Mouse (Mus musculus): ENCODE results near the gene Gid8. TPM values are rescaled to one million over a fixed set of nuclear protein-coding genes. Genes with fewer than 3 reads are reported as not detected.

The Gid8 gene
- polyA plus RNA-seq, 1 experiment from 2014 or later = 56.3 TPM

GRCm38 (mm10) chr2:180754976-180755688, 45.2 kb downstream of the Gid8 start:
- Histone ChIP-seq H3K36me3 (ENCODE audit: control insufficient read depth, insufficient read depth, low read length) (no peaks in the 10 kb centered on the region), H3K27me3 (replicated peaks; ENCODE audit: control insufficient read depth, insufficient read depth, low read length) (peaks cover 3% of the 10 kb centered on the region; the same call in 1 of the 2 replicates), H3K4me1 (ENCODE audit: control insufficient read depth, insufficient read depth, low read length) (no peaks in the 10 kb centered on the region), H3K4me2 (ENCODE audit: low read length) (no peak overlapping the region), H3K9me3 (replicated peaks; ENCODE audit: control insufficient read depth, low read length) (no peaks in the 10 kb centered on the region), H3K27ac (ENCODE audit: low read depth, low read length) (no peak overlapping the region), H3K9ac (ENCODE audit: low read length) (no peak overlapping the region), H3K4me3 (ENCODE audit: low read depth, low read length) (no peak overlapping the region)
- DNase-seq (ENCODE audit: low spot score) (peak; percentile 42), ATAC-seq (no peak)
- WGBS = 66% methylated on average over 5 of the region's 5 CpGs

GRCm38 (mm10) chr2:180755896-180756295, 46.0 kb downstream of the Gid8 start:
- no peak for ATAC-seq
- Histone ChIP-seq H3K27me3 (replicated peaks; ENCODE audit: control insufficient read depth, insufficient read depth, low read length) (peaks cover 3% of the 10 kb centered on the region; the same call in 1 of the 2 replicates), H3K4me1 (ENCODE audit: control insufficient read depth, insufficient read depth, low read length) (no peaks in the 10 kb centered on the region), H3K9me3 (replicated peaks; ENCODE audit: control insufficient read depth, low read length) (no peaks in the 10 kb centered on the region), H3K4me2 (ENCODE audit: low read length) (no peak overlapping the region), H3K9ac (ENCODE audit: low read length) (no peak overlapping the region), H3K4me3 (ENCODE audit: low read depth, low read length) (no peak overlapping the region), H3K27ac (ENCODE audit: low read depth, low read length) (no peak overlapping the region), H3K36me3 (ENCODE audit: control insufficient read depth, insufficient read depth, low read length) (no peaks in the 10 kb centered on the region)
- DNase-seq (ENCODE audit: low spot score) = no peak
- 2% methylated on average over 8 of the region's 8 CpGs for WGBS

DNA sequence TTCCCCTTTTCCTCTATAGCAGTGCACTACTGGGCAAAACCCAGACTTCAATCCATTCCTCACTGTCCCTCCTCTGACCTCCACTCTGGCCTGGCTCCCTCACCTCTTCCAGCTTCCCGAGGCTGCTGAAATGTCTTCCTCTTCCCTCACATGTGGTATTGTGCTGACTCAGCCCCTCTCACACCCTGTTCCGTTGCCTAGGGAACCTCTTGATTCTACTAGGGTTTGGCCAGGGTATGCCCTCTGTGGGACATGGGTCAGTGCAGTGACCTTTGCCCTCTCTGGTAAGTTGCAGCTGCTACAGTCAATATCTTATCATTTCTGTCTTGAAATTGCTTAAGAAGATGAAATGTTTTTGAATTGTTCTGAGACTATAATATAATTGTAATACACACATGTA, 46.9 kb downstream of the Gid8 start:
- Histone ChIP-seq H3K4me3 (ENCODE audit: low read depth, low read length) (no peak overlapping the region), H3K4me2 (ENCODE audit: low read length) (no peak overlapping the region), H3K27ac (ENCODE audit: low read depth, low read length) (no peak overlapping the region), H3K9me3 (replicated peaks; ENCODE audit: control insufficient read depth, low read length) (no peaks in the 10 kb centered on the region), H3K27me3 (replicated peaks; ENCODE audit: control insufficient read depth, insufficient read depth, low read length) (peaks cover 3% of the 10 kb centered on the region; the same call in 1 of the 2 replicates), H3K9ac (ENCODE audit: low read length) (no peak overlapping the region), H3K4me1 (ENCODE audit: control insufficient read depth, insufficient read depth, low read length) (no peaks in the 10 kb centered on the region), H3K36me3 (ENCODE audit: control insufficient read depth, insufficient read depth, low read length) (no peaks in the 10 kb centered on the region)
- 49% methylated on average over 2 of the region's 2 CpGs for WGBS
- no peak for DNase-seq (ENCODE audit: low spot score)
- ATAC-seq = no peak

- Histone ChIP-seq H3K4me2 (ENCODE audit: low read length) (no peak overlapping the region), H3K27ac (ENCODE audit: low read depth, low read length) (no peak overlapping the region), H3K4me3 (ENCODE audit: low read depth, low read length) (no peak overlapping the region), H3K9me3 (replicated peaks; ENCODE audit: control insufficient read depth, low read length) (no peaks in the 10 kb centered on the region), H3K36me3 (ENCODE audit: control insufficient read depth, insufficient read depth, low read length) (no peaks in the 10 kb centered on the region), H3K4me1 (ENCODE audit: control insufficient read depth, insufficient read depth, low read length) (no peaks in the 10 kb centered on the region), H3K27me3 (replicated peaks; ENCODE audit: control insufficient read depth, insufficient read depth, low read length) (no peaks in the 10 kb centered on the region; the same call in 1 of the 2 replicates), H3K9ac (ENCODE audit: low read length) (0 out of 2 replicates have a peak overlapping the region, but pooled peaks have one; percentile 5)
- ATAC-seq (peak; percentile 80), DNase-seq (ENCODE audit: low spot score) (peak; percentile 52)
- 37% methylated on average over 15 of the region's 15 CpGs for WGBS
Observed at GRCm38 (mm10) chr2:180758513-180759263, 48.8 kb downstream of the Gid8 start.

DNA sequence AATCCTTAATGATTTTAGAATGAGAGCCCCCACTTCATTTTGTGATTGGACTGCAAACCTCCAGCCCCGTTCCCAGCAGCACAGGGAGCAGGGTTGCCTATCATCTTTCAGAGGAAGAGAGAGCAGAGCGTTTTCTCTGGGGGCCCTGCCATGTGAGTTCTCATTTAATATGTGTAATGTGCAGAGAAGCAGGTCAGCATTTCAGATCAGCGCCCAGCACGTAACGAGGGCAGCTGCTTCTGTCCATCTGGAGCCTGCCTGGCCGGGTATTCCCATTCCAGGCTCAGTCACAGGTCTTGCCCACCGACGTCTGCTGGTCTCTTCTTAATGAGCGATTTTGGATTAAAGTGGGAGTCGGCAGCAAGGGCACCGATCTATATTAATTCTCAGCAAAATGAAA, 55.1 kb downstream of the Gid8 start:
- DNase-seq (ENCODE audit: low spot score) = no peak
- Histone ChIP-seq H3K27me3 (replicated peaks; ENCODE audit: control insufficient read depth, insufficient read depth, low read length) (no peaks in the 10 kb centered on the region), H3K36me3 (ENCODE audit: control insufficient read depth, insufficient read depth, low read length) (no peaks in the 10 kb centered on the region), H3K4me1 (ENCODE audit: control insufficient read depth, insufficient read depth, low read length) (no peaks in the 10 kb centered on the region), H3K9ac (ENCODE audit: low read length) (no peak overlapping the region), H3K4me3 (ENCODE audit: low read depth, low read length) (no peak overlapping the region), H3K9me3 (replicated peaks; ENCODE audit: control insufficient read depth, low read length) (no peaks in the 10 kb centered on the region), H3K27ac (ENCODE audit: low read depth, low read length) (no peak overlapping the region), H3K4me2 (ENCODE audit: low read length) (no peak overlapping the region)
- 60% methylated on average over 11 of the region's 11 CpGs for WGBS
- no peak for ATAC-seq

DNA sequence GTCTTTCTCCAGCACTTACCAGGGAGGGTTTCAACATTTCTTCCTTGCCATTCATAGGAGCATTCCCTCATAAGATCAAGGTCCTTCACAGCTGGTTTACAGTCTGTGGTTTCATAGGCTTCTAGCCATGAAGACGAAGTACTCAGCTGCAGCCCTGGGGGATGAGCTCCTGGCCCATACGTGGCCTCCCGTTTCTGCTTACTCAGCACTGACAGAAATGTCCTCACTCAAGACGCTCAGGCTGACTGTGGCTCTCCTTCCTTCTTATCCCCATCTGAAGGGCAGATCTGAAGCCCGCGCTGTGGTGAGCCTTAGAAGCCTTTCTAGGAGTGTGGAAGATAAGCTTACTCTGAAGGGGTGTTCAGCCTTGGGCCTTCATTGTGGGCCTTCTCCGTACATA, 55.8 kb downstream of the Gid8 start:
- Histone ChIP-seq H3K4me3 (ENCODE audit: low read depth, low read length) (no peak overlapping the region), H3K4me1 (ENCODE audit: control insufficient read depth, insufficient read depth, low read length) (no peaks in the 10 kb centered on the region), H3K9ac (ENCODE audit: low read length) (no peak overlapping the region), H3K36me3 (ENCODE audit: control insufficient read depth, insufficient read depth, low read length) (no peaks in the 10 kb centered on the region), H3K9me3 (replicated peaks; ENCODE audit: control insufficient read depth, low read length) (no peaks in the 10 kb centered on the region), H3K4me2 (ENCODE audit: low read length) (no peak overlapping the region), H3K27me3 (replicated peaks; ENCODE audit: control insufficient read depth, insufficient read depth, low read length) (0 out of 2 replicates have a peak, but pooled peaks cover 3% of the 10 kb centered on the region), H3K27ac (ENCODE audit: low read depth, low read length) (no peak overlapping the region)
- DNase-seq (ENCODE audit: low spot score) = no peak
- WGBS = 87% methylated on average over 7 of the region's 7 CpGs
- ATAC-seq = no peak

Other genes starting within 250 kb of the Gid8 start
- gene Ntsr1, start 210.1 kb upstream of the Gid8 start, polyA plus RNA-seq (2014; fragmentation: Nextera tagmentation; extraction: Ambion mirVana) = 4.4 and 6.1 TPM in 2 replicates
- gene Mrgbp, start 128.8 kb upstream of the Gid8 start, polyA plus RNA-seq (2014; fragmentation: Nextera tagmentation; extraction: Ambion mirVana) = 48.8 and 52.4 TPM in 2 replicates
- gene Ogfr, start 120.9 kb upstream of the Gid8 start, polyA plus RNA-seq (2014; fragmentation: Nextera tagmentation; extraction: Ambion mirVana) = 95.6 and 100 TPM in 2 replicates
- 25.1 and 28.6 TPM in 2 replicates for gene Col9a3, start 112.3 kb upstream of the Gid8 start, polyA plus RNA-seq (2014; fragmentation: Nextera tagmentation; extraction: Ambion mirVana)
- gene Tcfl5, start 67.4 kb upstream of the Gid8 start, polyA plus RNA-seq (2014; fragmentation: Nextera tagmentation; extraction: Ambion mirVana) = 0.15 and 0.35 TPM in 2 replicates
- 21.0 and 30.8 TPM in 2 replicates for gene Dido1, start 118 bp upstream of the Gid8 start, polyA plus RNA-seq (2014; fragmentation: Nextera tagmentation; extraction: Ambion mirVana)
- 0.25 TPM in 1 of 2 replicates, not detected in the other for gene Slc17a9, start 15.1 kb downstream of the Gid8 start, polyA plus RNA-seq (2014; fragmentation: Nextera tagmentation; extraction: Ambion mirVana)
- gene Bhlhe23, start 66.8 kb downstream of the Gid8 start, polyA plus RNA-seq (2014; fragmentation: Nextera tagmentation; extraction: Ambion mirVana) = 0.85 and 1.1 TPM in 2 replicates
- gene Ythdf1, start 210.8 kb downstream of the Gid8 start, polyA plus RNA-seq (2014; fragmentation: Nextera tagmentation; extraction: Ambion mirVana) = 24.5 and 36.8 TPM in 2 replicates
- not detected in 2 replicates for gene Birc7, start 218.9 kb downstream of the Gid8 start, polyA plus RNA-seq (2014; fragmentation: Nextera tagmentation; extraction: Ambion mirVana)
- 57.3 and 60.7 TPM in 2 replicates for gene Nkain4, start 244.6 kb downstream of the Gid8 start, polyA plus RNA-seq (2014; fragmentation: Nextera tagmentation; extraction: Ambion mirVana)